Mouse (Mus musculus) kidney, embryonic 14.5 days (tissue): ENCODE data around the gene Gm20518. TPM values are rescaled to one million over a fixed set of nuclear protein-coding genes. Genes with fewer than 3 reads are reported as not detected.

ENCODE experiments used
- ATAC-seq: fragments of 200-750 bp; cut with Nextera tagmentation; 2 replicates; pipeline ENCODE4 v1.8.0; 2017; ENCODE audit warnings: moderate number of reproducible peaks, mild to moderate bottlenecking, moderate TSS enrichment, moderate library complexity; ENCODE audit not compliant: low FRiP score, low TSS enrichment
- H3K27ac ChIP-seq: fragments of 300-500 bp; sonication (generic); 2 replicates; pipeline ENCODE4 v1.5.1; 2014; ENCODE audit warnings: low read depth, mild to moderate bottlenecking, low read length, moderate library complexity, mixed read lengths
- H3K27me3 ChIP-seq: fragments of 300-500 bp; sonication (generic); 2 replicates; pipeline ENCODE4 v1.6.1; 2014; ENCODE audit warnings: mild to moderate bottlenecking, low read length; ENCODE audit not compliant: control insufficient read depth, insufficient read depth
- H3K36me3 ChIP-seq: fragments of 300-500 bp; sonication (generic); 2 replicates; pipeline ENCODE4 v1.6.1; 2014; ENCODE audit warnings: low read length, mixed read lengths; ENCODE audit not compliant: control insufficient read depth, insufficient read depth
- H3K4me1 ChIP-seq: fragments of 300-500 bp; sonication (generic); 2 replicates; pipeline ENCODE4 v1.6.1; 2014; ENCODE audit warnings: low read length, mixed read lengths; ENCODE audit not compliant: control insufficient read depth, insufficient read depth
- H3K4me2 ChIP-seq: fragments of 300-500 bp; sonication (generic); replicated peaks from 2 replicates; pipeline ENCODE4 v1.6.1; 2014; ENCODE audit warnings: low read depth, mild to moderate bottlenecking, low read length
- H3K4me3 ChIP-seq: fragments of 300-500 bp; sonication (generic); 2 replicates; pipeline ENCODE4 v1.5.1; 2014; ENCODE audit warnings: mild to moderate bottlenecking, low read length
- H3K9ac ChIP-seq: fragments of 300-500 bp; sonication (generic); 2 replicates; pipeline ENCODE4 v1.6.1; 2014; ENCODE audit warnings: low read depth, mild to moderate bottlenecking, low read length, moderate library complexity
- H3K9me3 ChIP-seq: fragments of 300-500 bp; sonication (generic); 2 replicates; pipeline ENCODE4 v1.6.1; 2016; ENCODE audit warnings: low read length; ENCODE audit not compliant: control insufficient read depth
- WGBS: fragments of 180-500 bp; shearing (Covaris S2); extraction: QIAGEN DNeasy Blood & Tissue Kit; methylation state at CpG from one replicate; pipeline ENCODE4 v1.1.7; 2014; 5-methylcytosine and 5-hydroxymethylcytosine counted together
- polyA plus RNA-seq: library from polyadenylated mRNA; unstranded; fragments of >200 nt; fragmentation: Nextera tagmentation; extraction: Ambion mirVana; gene quantifications from 2 replicates; pipeline ENCODE4 v1.2.1, GENCODE M21; 2014

Gm20518 gene
- polyA plus RNA-seq, 1 experiment from 2014 or later: 0.31 TPM

- H3K27ac ChIP-seq: no peak within 1 kb of the TSS
- peaks cover 41% of the 10 kb centered on the region for H3K27me3 ChIP-seq
- peaks cover 30% of the 10 kb centered on the region for H3K36me3 ChIP-seq
- no peaks in the 10 kb centered on the region for H3K9me3 ChIP-seq
- H3K9ac ChIP-seq: peak within 1 kb of the TSS; percentile 65
- peak within 1 kb of the TSS; percentile 77 for H3K4me2 ChIP-seq
- peak; percentile 92 for ATAC-seq
- peaks cover 17% of the 10 kb centered on the region for H3K4me1 ChIP-seq
- under 1% methylated on average over 35 of the region's 35 CpGs for WGBS
- peak within 1 kb of the TSS; percentile 61 for H3K4me3 ChIP-seq
Measured at GRCm38 (mm10) chr16:17911052-17911595, 19.7 kb upstream of the Gm20518 start, which contains the start of gene Ess2. Ess2 (minus strand) TSS chr16:17911348.

GRCm38 (mm10) chr16:17898462-17898861, 7.0 kb upstream of the Gm20518 start, which contains the start of the genes Dgcr2 and Tssk2:
Dgcr2 (minus strand) TSS chr16:17898562.
Tssk2 (plus strand) TSS chr16:17898637.
- Histone ChIP-seq H3K4me1 (no peaks in the 10 kb centered on the region), H3K27ac (no peak within 1 kb of the TSS), H3K4me3 (no peak within 1 kb of the TSS), H3K9me3 (no peaks in the 10 kb centered on the region), H3K27me3 (no peaks in the 10 kb centered on the region), H3K9ac (no peak within 1 kb of the TSS), H3K36me3 (peaks cover 44% of the 10 kb centered on the region), H3K4me2 (no peak within 1 kb of the TSS)
- ATAC-seq: no peak
- WGBS: 90% methylated on average over 14 of the region's 14 CpGs

DNA sequence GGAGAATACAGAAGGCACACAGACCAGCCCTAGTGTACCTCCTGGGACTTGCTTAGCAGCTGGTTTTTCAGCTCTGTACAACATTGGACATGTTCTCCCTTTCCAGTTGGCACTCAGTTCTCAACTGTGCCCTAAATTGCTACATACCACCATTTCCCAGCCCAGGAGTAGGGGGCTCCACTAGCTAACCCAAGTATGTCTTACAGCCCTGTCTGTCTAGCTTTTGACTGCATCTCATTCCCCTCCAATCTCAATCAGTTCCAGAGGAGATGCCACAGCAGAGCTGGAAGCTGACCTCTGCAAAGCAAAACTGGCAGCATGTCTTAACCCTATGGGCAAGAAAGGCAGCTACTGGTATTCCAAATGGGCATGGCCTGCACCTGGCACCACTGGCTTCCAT, 4.6 kb upstream of the Gm20518 start:
- Histone ChIP-seq H3K27ac (no peak overlapping the region), H3K4me2 (no peak overlapping the region), H3K27me3 (no peaks in the 10 kb centered on the region), H3K4me3 (no peak overlapping the region), H3K9me3 (no peaks in the 10 kb centered on the region), H3K36me3 (peaks cover 20% of the 10 kb centered on the region), H3K4me1 (no peaks in the 10 kb centered on the region), H3K9ac (no peak overlapping the region)
- no peak for ATAC-seq

- H3K4me2 ChIP-seq: no peak within 1 kb of the TSS
- no peak for ATAC-seq
- no peaks in the 10 kb centered on the region for H3K9me3 ChIP-seq
- peaks cover 3% of the 10 kb centered on the region; the same call in 1 of the 2 replicates for H3K36me3 ChIP-seq
- H3K27ac ChIP-seq: no peak within 1 kb of the TSS
- no peak within 1 kb of the TSS for H3K9ac ChIP-seq
- WGBS: 75% methylated on average over 2 of the region's 2 CpGs
- H3K4me1 ChIP-seq: peaks cover 11% of the 10 kb centered on the region
- H3K27me3 ChIP-seq: no peaks in the 10 kb centered on the region
- H3K4me3 ChIP-seq: no peak within 1 kb of the TSS
Measured at GRCm38 (mm10) chr16:17893923-17894322, 2.5 kb upstream of the Gm20518 start, which contains the start of gene Tssk1. Tssk1 (plus strand) TSS chr16:17894223.

DNA sequence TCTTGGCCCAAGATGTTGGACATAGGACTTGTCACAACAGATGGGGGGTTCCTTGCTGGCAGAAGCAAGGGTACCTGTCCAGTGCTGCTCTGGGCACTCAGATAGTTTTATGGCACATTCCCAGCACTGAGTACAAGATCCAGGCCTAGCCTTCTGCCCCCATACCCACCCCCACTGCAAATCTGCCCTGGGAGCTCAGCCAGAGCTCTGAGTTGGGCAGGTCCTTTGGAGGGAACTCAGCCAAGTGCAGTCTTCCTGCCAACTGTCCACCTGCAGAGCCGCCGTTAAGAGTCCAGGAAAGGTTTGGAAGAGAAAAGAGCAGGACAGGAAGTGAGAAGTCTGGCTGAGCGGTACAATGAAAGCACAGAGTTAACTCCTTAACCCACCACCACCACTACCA, 1.1 kb upstream of the Gm20518 start:
- Histone ChIP-seq H3K27me3 (no peaks in the 10 kb centered on the region), H3K36me3 (peaks cover 3% of the 10 kb centered on the region; the same call in 1 of the 2 replicates), H3K4me3 (no peak overlapping the region), H3K9me3 (no peaks in the 10 kb centered on the region), H3K9ac (no peak overlapping the region), H3K4me2 (no peak overlapping the region), H3K27ac (no peak overlapping the region), H3K4me1 (peaks cover 11% of the 10 kb centered on the region)
- ATAC-seq: no peak
- WGBS: 74% methylated on average over 3 of the region's 3 CpGs

DNA sequence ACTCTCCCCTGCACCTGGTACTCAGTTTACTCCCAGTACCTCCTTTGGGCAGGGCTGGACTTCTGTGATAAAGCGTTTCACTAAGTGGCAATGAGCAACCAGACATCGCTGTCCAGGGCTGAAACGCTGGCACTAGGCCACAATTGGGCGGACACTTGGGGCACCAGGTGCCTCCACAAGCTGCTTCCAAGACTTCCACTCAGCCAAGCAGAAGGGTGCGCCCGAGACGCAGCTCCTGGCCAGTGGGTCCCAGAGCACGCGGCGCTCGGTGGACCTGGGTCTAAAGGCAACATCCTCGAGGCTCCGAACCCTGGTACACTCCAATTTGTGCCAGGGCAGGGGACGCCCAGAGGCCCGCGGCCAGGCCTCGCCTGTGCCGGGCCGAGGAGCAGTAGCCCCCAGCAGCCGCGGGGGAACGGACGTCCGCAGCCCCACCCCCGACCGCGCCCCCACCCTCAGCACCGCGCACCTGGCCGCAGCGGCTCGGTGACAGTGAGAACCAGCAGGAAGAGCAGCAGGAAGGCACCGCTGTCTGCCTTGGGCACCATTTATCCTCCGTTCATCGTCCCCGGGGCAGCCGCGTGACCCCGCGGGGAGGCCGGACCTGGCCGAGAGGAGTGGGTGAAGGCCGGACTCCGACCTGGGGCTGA, 429 bp downstream of the Gm20518 start:
- peaks cover 3% of the 10 kb centered on the region; the same call in 1 of the 2 replicates for H3K36me3 ChIP-seq
- peak overlapping the region; percentile 92 for H3K27ac ChIP-seq
- H3K27me3 ChIP-seq: no peaks in the 10 kb centered on the region
- no peaks in the 10 kb centered on the region for H3K9me3 ChIP-seq
- H3K9ac ChIP-seq: peak overlapping the region; percentile 96
- H3K4me1 ChIP-seq: peaks cover 11% of the 10 kb centered on the region
- peak; percentile 80 for ATAC-seq
- 0% methylated on average over 44 of the region's 44 CpGs for WGBS
- H3K4me3 ChIP-seq: peak overlapping the region; percentile 97
- H3K4me2 ChIP-seq: peak overlapping the region; percentile 91

GRCm38 (mm10) chr16:17890342-17890727, 1.1 kb downstream of the Gm20518 start:
- peaks cover 11% of the 10 kb centered on the region for H3K4me1 ChIP-seq
- peaks cover 3% of the 10 kb centered on the region; the same call in 1 of the 2 replicates for H3K36me3 ChIP-seq
- no peaks in the 10 kb centered on the region for H3K9me3 ChIP-seq
- no peaks in the 10 kb centered on the region for H3K27me3 ChIP-seq
- H3K4me2 ChIP-seq: peak overlapping the region; percentile 91
- peak overlapping the region; percentile 96 for H3K9ac ChIP-seq
- ATAC-seq: no peak
- whole genome bisulfite sequencing: 41% methylated on average over 2 of the region's 2 CpGs
- H3K27ac ChIP-seq: no peak overlapping the region
- peak overlapping the region; percentile 97 for H3K4me3 ChIP-seq

GRCm38 (mm10) chr16:17889689-17890341, 1.7 kb downstream of the Gm20518 start:
- Histone ChIP-seq H3K36me3 (peaks cover 3% of the 10 kb centered on the region; the same call in 1 of the 2 replicates), H3K4me3 (peak overlapping the region; percentile 97), H3K9me3 (no peaks in the 10 kb centered on the region), H3K4me2 (peak overlapping the region; percentile 91), H3K27me3 (no peaks in the 10 kb centered on the region), H3K4me1 (peaks cover 11% of the 10 kb centered on the region), H3K27ac (no peak overlapping the region), H3K9ac (peak overlapping the region; percentile 96; the same call in 1 of the 2 replicates)
- ATAC-seq: no peak
- 82% methylated on average over 6 of the region's 6 CpGs for WGBS

DNA sequence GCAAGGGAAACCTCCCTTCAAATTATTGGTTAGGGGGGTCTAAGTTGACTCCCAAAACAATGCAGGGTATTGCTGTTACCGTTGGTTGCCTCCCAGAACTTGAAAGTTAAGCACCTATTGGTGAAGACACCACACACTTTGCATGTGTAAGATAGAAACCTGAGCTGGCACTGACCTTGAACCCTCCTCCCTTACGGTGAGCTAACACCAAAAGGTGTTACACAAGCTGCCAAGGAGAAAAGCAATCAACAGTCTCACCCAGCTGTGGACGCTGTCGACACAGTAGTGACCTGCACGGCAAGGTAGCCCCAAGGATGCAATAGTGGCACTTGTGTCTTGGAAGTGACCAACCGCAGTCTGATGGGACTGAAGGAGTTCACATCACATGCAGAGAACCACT, 7.4 kb downstream of the Gm20518 start:
- H3K9me3 ChIP-seq: no peaks in the 10 kb centered on the region
- H3K27ac ChIP-seq: no peak overlapping the region
- no peak overlapping the region for H3K9ac ChIP-seq
- 0 out of 2 replicates have a peak, but pooled peaks cover 2% of the 10 kb centered on the region for H3K4me1 ChIP-seq
- 0 out of 2 replicates have a peak, but pooled peaks cover 3% of the 10 kb centered on the region for H3K36me3 ChIP-seq
- no peak overlapping the region for H3K4me2 ChIP-seq
- no peak overlapping the region for H3K4me3 ChIP-seq
- WGBS: 68% methylated on average over 6 of the region's 6 CpGs
- ATAC-seq: no peak
- H3K27me3 ChIP-seq: no peaks in the 10 kb centered on the region
